Mouse (Mus musculus) E14TG2a.4 (cell line): ENCODE measurements around the gene Tgfbr1.
A peak's percentile ranks its signal among the peaks of the same experiment; 100 is the strongest.

Source experiments
- H3K27me3 ChIP-seq: 2 replicates; pipeline ENCODE4 v1.6.1; 2014; ENCODE audit warnings: low read length, control low read depth; ENCODE audit not compliant: insufficient read depth
- H3K36me3 ChIP-seq: 2 replicates; pipeline ENCODE4 v1.6.1; 2014; ENCODE audit warnings: low read length, control low read depth; ENCODE audit not compliant: insufficient read depth
- H3K4me1 ChIP-seq: replicated peaks from 2 replicates; pipeline ENCODE4 v1.6.1; 2014; ENCODE audit warnings: low read depth, low read length, control low read depth
- H3K4me3 ChIP-seq: replicated peaks from 2 replicates; pipeline ENCODE4 v1.5.1; 2014; ENCODE audit warnings: mild to moderate bottlenecking, low read length
- H3K9me3 ChIP-seq: 2 replicates; pipeline ENCODE4 v1.6.1; 2014; ENCODE audit warnings: low read length, control low read depth
- CTCF ChIP-seq: conservative IDR thresholded peaks from 2 replicates; pipeline ENCODE4 v1.5.1; 2014; ENCODE audit warnings: low read length
- NANOG ChIP-seq: IDR thresholded peaks from 2 replicates; pipeline ENCODE4 v1.6.1; 2014; ENCODE audit warnings: borderline replicate concordance, low read length, mixed read lengths
- POU5F1 ChIP-seq: IDR thresholded peaks from 2 replicates; pipeline ENCODE4 v1.6.1; 2014; ENCODE audit warnings: low read length, borderline replicate concordance

Gene Tgfbr1

GRCm38 (mm10) chr4:47435566-47436360 is 82.7 kb downstream of the Tgfbr1 start:
- peaks cover 21% of the 10 kb centered on the region for H3K4me1 ChIP-seq
- no peaks in the 10 kb centered on the region for H3K36me3 ChIP-seq
- peaks cover 11% of the 10 kb centered on the region for H3K9me3 ChIP-seq
- H3K27me3 ChIP-seq: peaks cover 35% of the 10 kb centered on the region
- no peak for TF ChIP-seq NANOG
- TF ChIP-seq POU5F1: no peak
- TF ChIP-seq CTCF: no peak
- H3K4me3 ChIP-seq: peak overlapping the region; percentile 45

GRCm38 (mm10) chr4:47437365-47438340 is 84.6 kb downstream of the Tgfbr1 start:
- H3K36me3 ChIP-seq: no peaks in the 10 kb centered on the region
- H3K27me3 ChIP-seq: peaks cover 35% of the 10 kb centered on the region
- peaks cover 21% of the 10 kb centered on the region for H3K4me1 ChIP-seq
- no peak for TF ChIP-seq POU5F1
- peak; percentile 58 for TF ChIP-seq CTCF
- TF ChIP-seq NANOG: no peak
- peak overlapping the region; percentile 64 for H3K4me3 ChIP-seq
- peaks cover 11% of the 10 kb centered on the region for H3K9me3 ChIP-seq

- Histone ChIP-seq H3K4me1 (peaks cover 21% of the 10 kb centered on the region), H3K4me3 (no peak overlapping the region), H3K9me3 (peaks cover 11% of the 10 kb centered on the region), H3K36me3 (no peaks in the 10 kb centered on the region), H3K27me3 (peaks cover 35% of the 10 kb centered on the region)
- TF ChIP-seq POU5F1 (no peak), CTCF (no peak), NANOG (no peak)
These were observed 85.9 kb downstream of the Tgfbr1 start for GRCm38 (mm10) chr4:47438956-47439355.

- H3K4me3 ChIP-seq: no peak overlapping the region
- no peak for TF ChIP-seq CTCF
- no peak for TF ChIP-seq NANOG
- TF ChIP-seq POU5F1: no peak
- peaks cover 11% of the 10 kb centered on the region for H3K9me3 ChIP-seq
- peaks cover 18% of the 10 kb centered on the region for H3K27me3 ChIP-seq
- no peaks in the 10 kb centered on the region for H3K36me3 ChIP-seq
- H3K4me1 ChIP-seq: peaks cover 14% of the 10 kb centered on the region
These were observed 87.9 kb downstream of the Tgfbr1 start for GRCm38 (mm10) chr4:47440951-47441350.

GRCm38 (mm10) chr4:47448526-47448925 is 95.5 kb downstream of the Tgfbr1 start:
- peaks cover 10% of the 10 kb centered on the region for H3K4me1 ChIP-seq
- TF ChIP-seq NANOG (no peak), CTCF (no peak), POU5F1 (no peak)
- no peaks in the 10 kb centered on the region for H3K9me3 ChIP-seq
- 0 out of 2 replicates have a peak, but pooled peaks cover 7% of the 10 kb centered on the region for H3K27me3 ChIP-seq
- no peak overlapping the region for H3K4me3 ChIP-seq
- H3K36me3 ChIP-seq: no peaks in the 10 kb centered on the region

- H3K27me3 ChIP-seq: 0 out of 2 replicates have a peak, but pooled peaks cover 7% of the 10 kb centered on the region
These were observed 96.1 kb downstream of the Tgfbr1 start for GRCm38 (mm10) chr4:47449116-47449515.

GRCm38 (mm10) chr4:47449586-47450522 is 96.8 kb downstream of the Tgfbr1 start:
- Histone ChIP-seq H3K4me3 (no peak overlapping the region), H3K9me3 (no peaks in the 10 kb centered on the region), H3K27me3 (0 out of 2 replicates have a peak, but pooled peaks cover 7% of the 10 kb centered on the region), H3K36me3 (no peaks in the 10 kb centered on the region), H3K4me1 (peaks cover 10% of the 10 kb centered on the region)
- TF ChIP-seq CTCF: no peak
- TF ChIP-seq POU5F1: no peak
- TF ChIP-seq NANOG: no peak

More at GRCm38 (mm10) chr4:47449116-47449515, 96.1 kb downstream of the Tgfbr1 start:
- H3K4me3 ChIP-seq: no peak overlapping the region
- H3K9me3 ChIP-seq: no peaks in the 10 kb centered on the region
- TF ChIP-seq POU5F1: no peak
- TF ChIP-seq NANOG: no peak
- TF ChIP-seq CTCF: no peak
- no peaks in the 10 kb centered on the region for H3K36me3 ChIP-seq
- H3K4me1 ChIP-seq: peaks cover 10% of the 10 kb centered on the region
